11 mouse cellular contexts compared by ENCODE assay signal in the genomic region with DNA sequence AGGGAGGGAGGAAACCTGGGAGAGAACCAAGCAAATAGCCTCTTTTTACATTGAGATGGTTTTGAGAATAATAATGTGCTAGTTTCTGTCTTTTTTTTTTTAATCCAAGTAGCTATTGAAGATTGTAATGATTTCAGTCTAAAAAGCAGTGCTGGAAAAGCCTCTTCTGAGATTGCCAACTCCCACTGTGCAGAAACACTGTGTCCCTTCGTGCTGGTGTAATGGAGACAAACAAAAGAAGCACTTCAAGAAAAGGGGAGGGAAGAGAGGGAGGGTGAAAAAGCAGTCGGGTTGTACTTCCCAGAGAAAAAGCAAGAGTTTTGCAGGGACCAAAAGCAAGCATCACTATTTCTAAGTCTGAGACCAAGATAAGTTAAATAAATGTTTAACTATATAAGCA.
DNase-seq lines count a peak whose midpoint lies in the region; ATAC-seq lines count a peak whose summit lies in the region.
"Had no signal": no experiment of that assay in that cellular context is flagged by ENCODE, and none has a peak within 500 bp of the region (broad histone marks: within the 10 kb centered on the region; RNA-seq: fewer than 3 reads in every experiment).

No protein-coding gene starts in this region.

- intact Hi-C loops in heart, postnatal 10 days (cut with DNase I), result no loop called here

- peaks cover 15% of the 10 kb centered on the region; the same call in 1 of the 2 replicates for H3K4me1 ChIP-seq in hindbrain, embryonic 10.5 days (replicated peaks)
- H3K4me1 ChIP-seq in midbrain, embryonic 13.5 days (replicated peaks), result peaks cover 3% of the 10 kb centered on the region
- H3K4me1 ChIP-seq: embryonic facial prominence, embryonic 13.5 days; stomach, embryonic 15.5 days had no signal

- no peak overlapping the region for H3K9ac ChIP-seq in midbrain, embryonic 13.5 days (replicated peaks)
- H3K9ac ChIP-seq: embryonic facial prominence, embryonic 13.5 days; stomach, embryonic 15.5 days had no signal

- H3K27ac ChIP-seq in hindbrain, embryonic 10.5 days, result peak overlapping the region; percentile 78
- H3K27ac ChIP-seq in midbrain, embryonic 13.5 days, result peak overlapping the region; percentile 54; the same call in 1 of the 2 replicates
- H3K27ac ChIP-seq: embryonic facial prominence, embryonic 13.5 days; stomach, embryonic 15.5 days had no signal

- no peak overlapping the region for H3K4me2 ChIP-seq in midbrain, embryonic 13.5 days (replicated peaks)
- H3K4me2 ChIP-seq: embryonic facial prominence, embryonic 13.5 days; stomach, embryonic 15.5 days had no signal

- peak; percentile 7 for DNase-seq in layer of hippocampus, adult 11-12 months (ENCODE audit: low spot score)
- no peak for DNase-seq in layer of hippocampus, adult 9-10 months (ENCODE audit: low spot score)
- peak; percentile 32 for DNase-seq in embryo, embryonic 10.5 days (ENCODE audit: low spot score)
- no peak for DNase-seq in hindbrain, embryonic 10.5 days (ENCODE audit: low spot score)
- no peak for DNase-seq in liver
- DNase-seq in heart, postnatal 10 days, result no peak
- DNase-seq in kidney, postnatal 36 days, result no peak
- DNase-seq: kidney, postnatal 25 days had no signal

- H3K27me3 ChIP-seq in hindbrain, embryonic 10.5 days (ENCODE audit: insufficient read depth, poor library complexity, severe bottlenecking), result no peaks in the 10 kb centered on the region
- H3K27me3 ChIP-seq in midbrain, embryonic 13.5 days, result no peaks in the 10 kb centered on the region
- H3K27me3 ChIP-seq: embryonic facial prominence, embryonic 13.5 days; stomach, embryonic 15.5 days had no signal

- no peaks in the 10 kb centered on the region for H3K9me3 ChIP-seq in hindbrain, embryonic 10.5 days
- no peaks in the 10 kb centered on the region for H3K9me3 ChIP-seq in midbrain, embryonic 13.5 days
- H3K9me3 ChIP-seq: embryonic facial prominence, embryonic 13.5 days; stomach, embryonic 15.5 days had no signal

- ATAC-seq in midbrain, embryonic 13.5 days, result peak; percentile 78; the same call in 1 of the 2 replicates

- WGBS in hindbrain, embryonic 10.5 days, result 0% methylated on average over 2 of the region's 2 CpGs
- 0% methylated on average over 2 of the region's 2 CpGs for WGBS in midbrain, embryonic 13.5 days

- H3K4me3 ChIP-seq in hindbrain, embryonic 10.5 days, result no peak overlapping the region
- H3K4me3 ChIP-seq in midbrain, embryonic 13.5 days (replicated peaks), result no peak overlapping the region
- H3K4me3 ChIP-seq: embryonic facial prominence, embryonic 13.5 days; stomach, embryonic 15.5 days had no signal

- no peaks in the 10 kb centered on the region for H3K36me3 ChIP-seq in hindbrain, embryonic 10.5 days
- H3K36me3 ChIP-seq in midbrain, embryonic 13.5 days, result no peaks in the 10 kb centered on the region
- H3K36me3 ChIP-seq: embryonic facial prominence, embryonic 13.5 days; stomach, embryonic 15.5 days had no signal

Comparison
In these comparisons a context has a peak if more than half of its experiments do, and no peak if none do; other contexts are left out.
1. DNase-seq: peak in layer of hippocampus, adult 11-12 months (single experiment) and embryo, embryonic 10.5 days (single experiment); none in layer of hippocampus, adult 9-10 months (single experiment), hindbrain, embryonic 10.5 days (single experiment), liver (single experiment), heart, postnatal 10 days (0 of 2) and kidney, postnatal 36 days (0 of 2).